Mouse (Mus musculus) effector memory CD4-positive, alpha-beta T cell, adult 5 months (primary cell): ENCODE measurements around the gene Slc2a2. TPM values are rescaled to one million over a fixed set of nuclear protein-coding genes. Genes with fewer than 3 reads are reported as not detected.

Source experiments
- polyA plus RNA-seq: library from polyadenylated mRNA; unstranded; fragments of 100-300 nt; shearing (Covaris generic); gene quantifications from one replicate; pipeline ENCODE4 v1.2.1, GENCODE M21; 2017

Gene Slc2a2
- polyA plus RNA-seq: not detected

DNA sequence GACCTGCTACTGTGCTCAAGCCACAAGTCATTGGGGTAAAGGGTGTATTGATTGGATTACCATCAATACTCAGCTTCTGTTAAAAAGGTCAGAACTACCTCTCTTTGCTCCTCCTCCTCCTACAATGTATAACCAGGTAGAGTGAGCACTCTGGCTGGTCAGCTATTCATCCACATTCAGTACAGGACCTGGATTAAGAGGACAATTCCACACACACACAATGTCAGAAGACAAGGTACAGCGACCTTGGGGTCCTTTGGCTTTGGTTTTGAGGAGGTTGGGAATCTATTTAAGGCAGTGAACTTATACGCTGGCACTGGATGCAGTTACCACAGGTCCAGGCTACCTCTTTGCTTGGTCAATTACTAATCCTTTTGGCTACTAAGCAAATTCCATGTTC is at the start of gene Slc2a2:
Gene Slc2a2, plus strand, starts transcription at position 107 of the 400 bp plus-strand sequence.

Other genes with a start within 250 kb of the Slc2a2 start
- gene Eif5a2, start 83.4 kb downstream of the Slc2a2 start, polyA plus RNA-seq: 7.3 TPM
- gene Rpl22l1, start 107.5 kb downstream of the Slc2a2 start, polyA plus RNA-seq: 379 TPM
- gene Gm1527, start 194.7 kb downstream of the Slc2a2 start, polyA plus RNA-seq: not detected